Mouse (Mus musculus) WW6 (cell line): ENCODE data around the gene Rarg.

Experiments used
- DNase-seq: peaks from one replicate; pipeline ENCODE4 v3.0.0-alpha.2; 2013; ENCODE audit warnings: low read depth, low spot score

Rarg gene

DNA sequence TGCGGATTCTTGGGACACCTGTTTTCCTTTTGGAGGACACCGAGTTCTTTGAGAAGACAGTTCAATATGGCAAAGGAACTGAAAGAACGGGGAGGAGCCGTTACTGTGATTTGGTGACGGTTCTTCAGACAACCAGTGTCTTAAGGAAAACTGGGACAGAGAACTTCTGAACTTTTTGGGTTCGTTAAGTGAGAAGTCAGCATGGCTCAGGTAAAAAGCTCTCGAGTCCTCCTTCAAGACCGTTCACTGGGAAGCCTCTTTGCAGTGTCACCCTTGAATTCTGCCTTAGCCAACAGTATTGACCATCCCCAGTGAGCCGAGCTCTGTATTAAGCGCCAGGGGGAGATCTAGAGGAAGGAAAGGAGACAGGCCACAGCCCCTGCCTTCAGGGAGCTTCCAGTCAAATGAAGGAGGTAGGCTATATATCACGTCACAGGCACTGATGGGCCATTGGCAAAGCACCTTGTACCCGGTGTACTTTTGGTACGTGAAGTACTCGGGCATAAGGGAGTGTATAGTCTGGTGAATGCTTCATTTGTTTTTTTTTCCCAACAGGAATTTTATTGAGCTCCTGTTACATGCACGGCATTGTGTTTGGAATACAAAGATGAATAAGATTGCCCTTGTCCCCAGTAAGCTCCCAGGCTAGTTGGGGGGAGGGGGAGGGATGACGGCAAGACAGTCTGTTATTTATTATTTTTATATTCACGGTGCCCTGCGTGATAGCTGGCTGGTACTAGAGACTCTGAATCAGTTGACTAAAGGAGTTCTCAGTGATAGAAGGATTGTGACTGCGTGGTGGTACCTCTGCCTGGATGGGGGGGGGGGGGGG lies 52.4 kb downstream of the Rarg start, which contains the start of gene Csad:
Csad (minus strand) TSS at position 51 of the 832 bp plus-strand sequence.
- no peak for DNase-seq

DNA sequence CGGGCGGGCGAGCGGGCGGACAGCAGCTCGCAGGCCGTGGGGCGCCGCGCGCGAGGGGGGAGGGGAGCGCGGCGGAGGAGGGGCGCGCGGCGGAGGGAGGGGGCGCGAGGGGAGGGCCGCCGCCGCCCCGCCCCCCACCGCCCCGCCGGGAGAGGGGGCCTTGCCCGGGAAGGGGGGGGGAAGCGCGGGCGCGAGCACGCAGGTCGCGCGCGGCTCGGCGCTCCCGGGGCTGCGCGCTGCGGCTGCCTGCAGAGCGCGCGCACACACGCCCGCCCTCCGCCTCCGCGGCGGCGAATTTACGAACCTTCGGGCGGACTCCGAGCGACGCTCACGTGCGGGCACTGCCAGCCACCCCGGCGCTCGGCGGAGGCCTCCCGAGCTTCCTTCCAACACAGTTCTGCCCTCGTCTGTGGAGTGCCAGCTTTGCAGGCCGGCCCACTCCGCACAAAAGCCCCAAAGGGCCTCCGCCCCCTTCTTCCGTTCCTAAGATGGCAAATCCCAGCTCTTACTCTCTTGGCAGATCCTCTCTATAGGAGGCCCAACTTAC lies 53.4 kb downstream of the Rarg start:
- DNase-seq, result no peak

DNA sequence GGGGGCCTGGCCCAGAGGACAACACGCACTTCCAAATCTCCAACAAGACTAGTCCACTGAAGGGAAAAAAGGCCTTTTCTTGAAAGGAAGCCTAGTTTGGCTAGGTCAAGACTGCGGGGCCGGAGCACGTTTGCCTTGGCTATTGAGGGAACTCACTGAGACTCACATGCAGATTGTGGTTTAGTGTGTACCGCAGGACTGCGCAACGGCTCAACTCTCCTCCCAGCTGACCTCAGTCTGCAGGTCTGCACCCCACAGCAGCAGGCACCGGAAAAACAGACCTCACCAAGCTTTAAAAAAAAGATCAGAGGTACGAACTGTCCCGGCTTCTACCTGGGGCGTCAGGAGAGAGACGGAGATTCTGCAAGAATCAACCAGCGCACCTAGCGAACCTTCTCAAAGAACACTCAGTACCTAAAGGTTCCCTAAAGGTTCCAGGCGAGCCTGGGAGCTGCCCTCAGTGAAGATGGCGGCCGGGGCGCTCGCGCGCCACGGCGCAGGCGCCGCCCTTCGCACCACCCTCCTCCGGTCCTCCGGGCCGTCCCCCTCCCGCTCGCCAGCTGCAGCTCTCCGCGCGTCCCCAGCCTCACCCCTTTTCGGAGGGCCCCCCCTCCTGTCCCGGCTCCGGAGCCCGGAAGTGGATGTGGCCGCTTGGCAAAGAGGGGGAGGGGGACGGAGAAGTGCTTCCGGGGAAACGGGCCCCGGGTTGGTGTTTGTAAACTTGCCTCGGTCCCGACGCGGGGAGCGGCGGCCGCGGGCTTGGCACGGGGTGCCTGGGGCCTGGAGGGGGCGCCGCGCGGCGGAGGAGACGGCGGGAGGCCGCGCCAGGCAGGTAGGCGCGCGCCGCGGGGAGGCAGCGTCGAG lies 54.1 kb downstream of the Rarg start, which contains the start of gene Zfp740:
Zfp740 (plus strand) TSS at position 279 of the 864 bp plus-strand sequence.
- peak; percentile 88 for DNase-seq

DNA sequence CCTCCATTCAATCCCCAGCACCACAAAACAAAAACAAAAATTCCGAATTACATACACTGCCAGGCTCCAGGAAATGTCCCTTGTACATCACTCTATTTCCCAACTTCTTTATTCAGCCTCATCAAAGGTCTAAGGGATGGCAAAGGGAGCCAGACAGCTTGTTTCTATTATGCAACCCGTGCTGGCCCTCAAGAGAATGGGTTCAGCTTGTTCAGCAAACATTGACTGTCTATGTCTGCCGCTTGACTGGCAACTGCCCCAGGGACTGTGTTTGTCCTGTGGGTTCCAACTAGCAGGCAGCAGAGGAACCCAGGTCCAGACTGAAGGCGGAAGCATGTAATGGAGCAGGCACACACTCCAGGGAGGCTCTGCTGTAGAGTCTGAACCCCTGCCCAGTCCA lies 58.5 kb downstream of the Rarg start:
- DNase-seq, result no peak

DNA sequence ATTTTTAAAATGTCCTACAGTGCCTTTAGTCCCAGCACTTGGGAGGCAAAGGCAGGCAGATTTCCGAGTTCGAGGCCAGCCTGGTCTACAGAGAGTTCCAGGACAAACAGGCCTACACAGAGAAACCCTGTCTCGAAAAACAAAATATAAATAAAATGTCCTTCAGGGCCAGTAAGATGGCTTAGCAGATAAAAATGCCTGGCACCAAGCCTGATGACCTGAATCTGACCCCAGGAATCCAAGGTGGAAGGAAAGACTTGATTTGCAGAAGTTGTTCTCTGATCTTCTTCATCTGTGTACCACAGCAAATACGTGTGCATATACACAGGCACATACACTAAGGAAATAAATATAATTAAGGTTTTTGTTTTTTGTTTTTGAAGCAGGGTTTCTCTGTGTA lies 61.9 kb downstream of the Rarg start:
- DNase-seq, result no peak

DNA sequence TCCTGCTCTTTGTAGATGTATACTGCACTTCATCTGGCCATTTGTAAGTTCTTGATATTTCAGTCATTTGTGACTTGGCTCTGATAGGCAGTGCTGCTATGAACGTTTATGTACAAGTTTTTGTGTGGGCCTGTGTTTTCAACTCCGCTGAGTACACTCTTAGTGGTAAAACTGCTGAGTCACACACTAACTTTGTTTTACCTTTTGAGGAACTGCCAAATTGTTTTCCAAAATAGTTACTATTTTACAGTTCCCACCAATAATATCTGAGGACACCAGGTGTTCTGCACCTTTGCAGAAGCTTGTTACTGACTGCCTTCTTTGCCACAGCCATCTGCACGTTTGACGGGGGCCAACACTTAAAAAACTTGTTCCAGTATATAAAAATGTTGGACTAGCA lies 62.9 kb downstream of the Rarg start:
- no peak for DNase-seq

DNA sequence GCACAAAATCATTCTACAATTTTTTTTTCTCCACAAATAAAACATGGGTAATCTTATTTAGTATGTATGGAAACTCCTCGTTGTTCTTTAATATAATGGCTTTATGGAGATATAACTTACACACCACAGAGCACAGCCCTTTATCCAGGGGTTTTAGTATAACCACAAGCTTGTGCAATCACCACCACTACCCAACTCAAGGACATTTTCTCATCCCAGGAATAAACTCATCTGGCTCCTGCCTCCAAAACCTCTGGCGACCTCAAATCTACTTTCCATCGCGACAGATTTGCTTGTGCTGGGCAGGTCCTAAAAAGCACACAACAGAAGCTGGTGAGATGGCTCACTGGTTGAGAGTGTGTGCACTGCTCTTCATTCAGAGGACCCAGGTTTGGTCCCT lies 63.7 kb downstream of the Rarg start:
- no peak for DNase-seq

DNA sequence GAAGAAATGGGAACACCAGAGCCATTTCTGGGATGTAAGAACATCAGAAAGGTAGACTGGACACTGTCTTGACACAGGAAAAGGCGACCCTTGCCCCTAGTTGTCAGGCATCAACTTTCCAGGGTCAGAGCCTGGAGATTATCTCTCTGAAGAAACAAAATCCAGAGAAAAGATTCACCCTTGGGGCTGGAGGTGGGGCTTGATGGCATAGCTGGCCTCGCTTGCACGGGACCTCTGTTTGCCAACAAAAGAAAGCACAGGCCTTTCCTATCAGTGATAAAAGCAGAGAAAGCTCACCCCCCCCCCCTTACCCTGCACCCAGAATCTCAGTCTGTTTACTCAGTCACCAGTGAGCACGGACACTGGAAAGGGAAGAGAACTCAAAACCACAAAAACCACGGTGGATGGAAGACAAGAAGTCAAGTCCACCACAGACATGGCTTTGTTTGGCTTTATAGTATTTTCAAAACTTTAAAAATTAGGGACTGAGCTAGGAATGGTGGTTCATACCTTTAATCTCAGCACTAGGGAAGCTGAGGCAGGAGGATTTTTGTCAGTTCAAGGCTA lies 64.4 kb downstream of the Rarg start:
- DNase-seq, result no peak

DNA sequence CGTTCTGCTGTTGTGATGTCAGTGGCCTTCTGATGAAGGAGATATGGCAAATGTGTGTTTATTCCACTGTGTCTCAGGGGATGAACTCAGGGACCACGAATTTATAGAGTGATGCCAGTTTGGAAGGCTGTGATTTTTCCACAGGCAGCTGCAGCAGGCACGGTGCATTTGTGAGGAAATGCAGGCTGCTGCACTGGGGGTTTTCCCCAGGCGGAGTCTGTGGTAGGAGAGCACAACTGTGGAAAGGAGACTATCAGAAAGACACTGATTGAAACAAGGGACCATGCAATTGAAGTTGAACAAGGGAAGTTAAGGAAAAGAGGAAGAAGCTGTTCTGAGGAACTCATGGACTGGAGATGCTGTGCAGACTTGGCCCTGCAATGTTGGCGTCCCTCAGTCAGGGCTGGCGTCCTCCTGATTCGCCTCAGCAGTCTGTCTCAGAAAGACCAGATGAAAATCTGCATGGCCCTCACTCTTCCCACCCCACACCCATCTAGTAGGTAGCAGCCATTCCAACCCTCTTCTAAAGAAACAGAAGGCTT lies 65.0 kb downstream of the Rarg start:
- no peak for DNase-seq

DNA sequence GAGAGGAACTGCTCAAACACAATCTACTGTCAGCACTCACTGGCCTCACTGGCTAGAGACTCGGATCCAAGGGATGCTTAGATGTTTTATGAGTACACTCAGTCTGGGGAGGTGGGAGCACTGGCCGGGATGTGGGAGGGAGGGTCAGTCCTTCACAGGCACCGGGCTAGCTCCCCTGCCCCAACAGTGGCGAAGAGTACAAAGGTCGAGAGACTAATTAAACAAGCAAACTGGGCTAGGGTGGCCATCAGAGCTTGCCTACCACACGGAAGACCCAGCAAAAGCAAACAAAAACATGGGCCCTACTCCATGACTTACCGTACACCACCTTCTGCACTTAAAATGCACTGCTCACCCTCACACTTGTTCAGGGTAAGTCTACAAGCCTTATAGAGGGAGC lies 65.6 kb downstream of the Rarg start:
- DNase-seq, result no peak

DNA sequence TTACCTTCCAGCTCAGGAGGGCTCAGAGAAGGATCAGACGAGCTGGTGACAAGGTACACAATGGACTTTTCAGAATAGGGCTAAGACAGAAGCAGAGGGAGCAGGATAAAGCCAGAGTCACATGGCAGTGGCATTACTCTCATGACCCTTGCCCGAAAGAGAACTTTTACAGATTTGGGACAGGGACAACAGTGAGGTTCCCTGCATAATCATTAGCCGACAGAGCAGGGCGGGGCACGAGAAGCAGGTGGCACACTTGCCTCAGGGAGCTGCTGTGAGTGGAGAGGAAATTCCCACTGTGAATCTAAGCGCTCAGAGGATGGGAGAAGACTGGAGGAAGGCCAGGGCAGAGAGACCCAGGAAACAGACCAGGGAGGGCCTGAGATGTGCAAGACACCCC lies 68.4 kb downstream of the Rarg start:
- DNase-seq, result no peak

DNA sequence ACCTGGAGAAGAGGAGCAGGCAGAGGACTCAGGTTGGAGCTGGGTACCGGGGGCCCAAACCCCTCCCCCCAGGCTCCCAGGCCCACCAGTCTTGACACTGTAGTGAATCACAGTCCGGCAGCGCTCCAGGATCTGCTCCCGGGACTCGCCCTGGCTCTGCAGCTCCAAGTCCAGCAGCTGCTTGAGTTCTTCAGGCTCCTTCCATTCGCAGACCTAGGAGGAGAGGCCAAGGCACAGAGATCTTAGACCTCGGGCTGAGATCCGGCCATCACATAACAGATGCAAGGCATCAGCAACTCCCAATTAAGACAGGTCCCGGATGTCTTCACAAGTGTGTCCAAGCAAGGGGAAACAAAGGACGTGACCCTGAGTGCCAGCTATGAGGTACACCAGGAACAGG lies 69.2 kb downstream of the Rarg start:
- no peak for DNase-seq

DNA sequence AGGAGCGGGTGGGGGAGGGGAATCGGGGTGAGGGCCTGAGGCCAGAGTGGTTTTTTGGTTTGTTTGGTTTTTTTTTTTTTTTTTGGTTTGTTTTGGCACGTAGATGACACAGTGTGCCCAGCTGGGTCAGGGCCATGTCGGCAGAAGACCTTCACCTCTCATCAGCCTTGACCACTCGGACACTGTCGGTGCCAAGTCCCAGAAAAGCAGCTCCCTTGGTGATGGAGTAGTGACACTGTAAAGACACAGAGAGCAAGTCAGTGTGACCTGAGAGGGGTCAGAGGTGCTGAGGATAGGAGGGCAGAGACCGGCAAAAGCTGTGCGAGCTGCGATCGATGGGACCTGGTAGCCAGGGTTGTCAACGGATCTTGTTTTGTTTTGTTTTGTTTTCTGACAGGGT lies 71.1 kb downstream of the Rarg start:
- no peak for DNase-seq
